Mouse (Mus musculus) C2C12 (cell line): ENCODE results near the gene Gm20441.

ENCODE experiments used
- CEBPB ChIP-seq: IDR thresholded peaks from one replicate; pipeline ENCODE4 v1.6.1; 2011; ENCODE audit warnings: low read depth, mild to moderate bottlenecking, control low read depth, moderate library complexity
- CTCF ChIP-seq: IDR thresholded peaks from one replicate; pipeline ENCODE4 v1.5.1; 2011; ENCODE audit not compliant: control insufficient read depth, insufficient read depth, insufficient read length
- FOSL1 ChIP-seq: IDR thresholded peaks from one replicate; pipeline ENCODE4 v1.8.0; 2011; ENCODE audit warnings: mild to moderate bottlenecking, low read length; ENCODE audit not compliant: poor library complexity, insufficient read depth, severe bottlenecking
- MYOD1 ChIP-seq: IDR thresholded peaks from one replicate; pipeline ENCODE4 v1.6.1; 2011; ENCODE audit warnings: low read depth; ENCODE audit not compliant: control insufficient read depth, insufficient read length
- MYOG ChIP-seq: IDR thresholded peaks from one replicate; pipeline ENCODE4 v1.6.1; 2011; ENCODE audit not compliant: control insufficient read depth, insufficient read length; ENCODE audit errors: extremely low read depth

DNA sequence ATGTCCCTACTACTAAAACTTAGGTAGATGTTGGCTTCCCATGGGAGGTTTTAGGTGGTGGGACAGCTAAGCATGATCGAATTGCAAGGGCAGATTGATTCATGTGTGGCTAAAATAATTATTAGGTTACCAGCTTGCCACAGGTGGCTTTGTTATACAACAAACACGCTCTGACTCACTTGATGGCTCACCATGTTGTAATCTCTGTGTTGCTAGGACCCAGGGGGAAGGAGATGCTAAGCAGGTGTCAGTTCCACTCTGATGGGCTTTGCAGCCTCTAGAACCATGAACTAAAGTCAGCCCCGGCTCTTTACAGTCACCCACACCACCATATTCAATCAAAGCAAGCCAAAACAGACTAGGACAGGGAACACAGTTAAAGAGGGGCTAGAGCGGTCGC lies 39.1 kb upstream of the Gm20441 start:
- no peak for TF ChIP-seq FOSL1
- TF ChIP-seq CEBPB, result peak; percentile 30
- peak; percentile 67 for TF ChIP-seq MYOD1
- no peak for TF ChIP-seq CTCF
- TF ChIP-seq MYOG, result no peak
